Mouse (Mus musculus): ENCODE measurements around the gene Nfyc. TPM values are rescaled to one million over a fixed set of nuclear protein-coding genes. Genes with fewer than 3 reads are reported as not detected.

Nfyc gene
- total RNA-seq, 2 experiments from 2014 or later = 49.9 to 53.7 TPM

GRCm38 (mm10) chr4:120800691-120801090 is 30.7 kb downstream of the Nfyc start:
- intact Hi-C loops (cut with DNase I) = no loop called here
- H3K4me3 ChIP-seq = no peak overlapping the region
- TF ChIP-seq CTCF (IDR thresholded peaks at IDR 0.05) = no peak
- H3K27ac ChIP-seq = no peak overlapping the region
- DNase-seq (ENCODE audit: extremely low spot score in 1 of 2, low spot score in 2 of 2) = no peak

- no peak for DNase-seq (ENCODE audit: extremely low spot score in 1 of 2, low spot score in 2 of 2)
- TF ChIP-seq CTCF (IDR thresholded peaks at IDR 0.05) = no peak
- Histone ChIP-seq H3K4me3 (no peak overlapping the region), H3K27ac (no peak overlapping the region)
- intact Hi-C loops (cut with DNase I) = no loop called here
Measured at GRCm38 (mm10) chr4:120799680-120800166, 31.6 kb downstream of the Nfyc start.

GRCm38 (mm10) chr4:120797985-120798725 is 33.2 kb downstream of the Nfyc start:
- Histone ChIP-seq H3K27ac (no peak overlapping the region), H3K4me3 (no peak overlapping the region)
- intact Hi-C loops (cut with DNase I) = no loop called here
- no peak for TF ChIP-seq CTCF (IDR thresholded peaks at IDR 0.05)
- DNase-seq (ENCODE audit: extremely low spot score in 1 of 2, low spot score in 2 of 2) = no peak

GRCm38 (mm10) chr4:120796687-120797086 is 34.7 kb downstream of the Nfyc start:
- H3K4me3 ChIP-seq = no peak overlapping the region
- intact Hi-C loops (cut with DNase I) = no loop called here
- TF ChIP-seq CTCF (IDR thresholded peaks at IDR 0.05) = no peak
- no peak for DNase-seq (ENCODE audit: extremely low spot score in 1 of 2, low spot score in 2 of 2)
- no peak overlapping the region for H3K27ac ChIP-seq

GRCm38 (mm10) chr4:120795646-120796045 is 35.7 kb downstream of the Nfyc start:
- no peak overlapping the region for H3K27ac ChIP-seq
- no peak for TF ChIP-seq CTCF (IDR thresholded peaks at IDR 0.05)
- H3K4me3 ChIP-seq = no peak overlapping the region
- intact Hi-C loops (cut with DNase I) = no loop called here
- no peak for DNase-seq (ENCODE audit: extremely low spot score in 1 of 2, low spot score in 2 of 2)

- no peak overlapping the region for H3K4me3 ChIP-seq
- no peak overlapping the region for H3K27ac ChIP-seq
- intact Hi-C loops (cut with DNase I) = no loop called here
- no peak for DNase-seq (ENCODE audit: extremely low spot score in 1 of 2, low spot score in 2 of 2)
- no peak for TF ChIP-seq CTCF (IDR thresholded peaks at IDR 0.05)
Measured at GRCm38 (mm10) chr4:120792918-120793317, 38.5 kb downstream of the Nfyc start.

- Histone ChIP-seq H3K27ac (peak overlapping the region; percentile 50; the same call in 1 of the 2 replicates), H3K4me3 (no peak overlapping the region)
- DNase-seq (ENCODE audit: extremely low spot score in 1 of 2, low spot score in 2 of 2) = no peak
- TF ChIP-seq CTCF (IDR thresholded peaks at IDR 0.05) = no peak
- intact Hi-C loops (cut with DNase I) = loop anchor here (2.0 kb wide), 1 partner anchor 69 kb away; no protein-coding TSS in a partner anchor
Measured at GRCm38 (mm10) chr4:120790027-120790426, 41.3 kb downstream of the Nfyc start.

GRCm38 (mm10) chr4:120755801-120756200 is 75.6 kb downstream of the Nfyc start:
- no peak overlapping the region for H3K4me3 ChIP-seq
- no peak for DNase-seq (ENCODE audit: extremely low spot score in 1 of 2, low spot score in 2 of 2)
- intact Hi-C loops (cut with DNase I) = loop anchor here (2.0 to 5.0 kb wide), 4 partner anchors 63 to 167 kb away; partner anchors contain the start of gene Gm8439
- no peak for TF ChIP-seq CTCF (IDR thresholded peaks at IDR 0.05)
- no peak overlapping the region for H3K27ac ChIP-seq

- intact Hi-C loops (cut with DNase I) = loop anchor here (2.0 to 5.0 kb wide), 4 partner anchors 62 to 166 kb away; partner anchors contain the start of gene Gm8439
- peak; percentile 84 for TF ChIP-seq CTCF (IDR thresholded peaks at IDR 0.05)
- peak; percentile 65 to 77 for DNase-seq (ENCODE audit: extremely low spot score in 1 of 2, low spot score in 2 of 2)
- Histone ChIP-seq H3K27ac (no peak overlapping the region), H3K4me3 (no peak overlapping the region)
Measured at GRCm38 (mm10) chr4:120755299-120755698, 76.1 kb downstream of the Nfyc start.

GRCm38 (mm10) chr4:120749601-120750000 is 81.8 kb downstream of the Nfyc start:
- intact Hi-C loops (cut with DNase I) = no loop called here

GRCm38 (mm10) chr4:120747941-120748866 is 83.2 kb downstream of the Nfyc start, which contains the start of gene Kcnq4:
Kcnq4 (minus strand) TSS chr4:120748612.
- intact Hi-C loops (cut with DNase I) = no loop called here
- TF ChIP-seq CTCF (IDR thresholded peaks at IDR 0.05) = no peak
- Histone ChIP-seq H3K4me3 (peak within 1 kb of the TSS; percentile 67), H3K27ac (no peak within 1 kb of the TSS)
- DNase-seq (ENCODE audit: extremely low spot score in 1 of 2, low spot score in 2 of 2) = no peak

More at GRCm38 (mm10) chr4:120749601-120750000, 81.8 kb downstream of the Nfyc start:
- TF ChIP-seq CTCF (IDR thresholded peaks at IDR 0.05) = no peak
- no peak for DNase-seq (ENCODE audit: extremely low spot score in 1 of 2, low spot score in 2 of 2)
- no peak overlapping the region for H3K4me3 ChIP-seq
- H3K27ac ChIP-seq = no peak overlapping the region

Measured in left cerebral cortex, adult 2 months (tissue).